Mouse (Mus musculus): Measurements from ENCODE around the gene Rbfox1. TPM values are rescaled to one million over a fixed set of nuclear protein-coding genes. Genes with fewer than 3 reads are reported as not detected.

The Rbfox1 gene
- total and polyA plus RNA-seq, 3 experiments, result not detected

GRCm38 (mm10) chr16:7193535-7193934 is 1308.4 kb downstream of the Rbfox1 start:
- TF ChIP-seq GATA1 (IDR thresholded peaks at IDR 0.05; ENCODE audit: borderline replicate concordance, low read length), result no peak
- no peak for TF ChIP-seq TAL1 (conservative IDR thresholded peaks at IDR 0.05; ENCODE audit: low read depth, low read length)
- no peak for TF ChIP-seq GATA2 (IDR thresholded peaks at IDR 0.05; ENCODE audit: borderline replicate concordance, low read depth, low read length)
- no peak for TF ChIP-seq CTCF (IDR thresholded peaks at IDR 0.05; ENCODE audit: low read depth, low read length)
- no peak for TF ChIP-seq POLR2AphosphoS5 (IDR thresholded peaks at IDR 0.05; ENCODE audit: insufficient replicate concordance, low read depth, low read length)
- Histone ChIP-seq H3K27me3 (ENCODE audit: insufficient read depth, low read length) (no peaks in the 10 kb centered on the region), H3K4me3 (ENCODE audit: low read depth, low read length) (no peak overlapping the region), H3K4me1 (ENCODE audit: insufficient read depth, low read depth, low read length) (no peaks in the 10 kb centered on the region), H3K9me3 (replicated peaks) (peaks cover 16% of the 10 kb centered on the region), H3K36me3 (replicated peaks) (no peaks in the 10 kb centered on the region)
- ATAC-seq (ENCODE audit: extremely low read depth, insufficient number of reproducible peaks, low FRiP score, poor library complexity, severe bottlenecking), result no peak
- DNase-seq (ENCODE audit: low spot score), result no peak

- no peak for ATAC-seq (ENCODE audit: extremely low read depth, insufficient number of reproducible peaks, low FRiP score, poor library complexity, severe bottlenecking)
- TF ChIP-seq CTCF (IDR thresholded peaks at IDR 0.05; ENCODE audit: low read depth, low read length) (no peak), TAL1 (conservative IDR thresholded peaks at IDR 0.05; ENCODE audit: low read depth, low read length) (no peak), GATA2 (IDR thresholded peaks at IDR 0.05; ENCODE audit: borderline replicate concordance, low read depth, low read length) (no peak), GATA1 (IDR thresholded peaks at IDR 0.05; ENCODE audit: borderline replicate concordance, low read length) (no peak), POLR2AphosphoS5 (IDR thresholded peaks at IDR 0.05; ENCODE audit: insufficient replicate concordance, low read depth, low read length) (no peak)
These were observed 1312.8 kb downstream of the Rbfox1 start for GRCm38 (mm10) chr16:7197953-7198352.

GRCm38 (mm10) chr16:7200239-7200638 is 1315.1 kb downstream of the Rbfox1 start:
- Histone ChIP-seq H3K36me3 (replicated peaks) (no peaks in the 10 kb centered on the region), H3K27me3 (ENCODE audit: insufficient read depth, low read length) (no peaks in the 10 kb centered on the region), H3K4me3 (ENCODE audit: low read depth, low read length) (no peak overlapping the region), H3K9me3 (replicated peaks) (peaks cover 9% of the 10 kb centered on the region; the same call in 1 of the 2 replicates), H3K4me1 (ENCODE audit: insufficient read depth, low read depth, low read length) (no peaks in the 10 kb centered on the region)
- ATAC-seq (ENCODE audit: extremely low read depth, insufficient number of reproducible peaks, low FRiP score, poor library complexity, severe bottlenecking), result no peak
- no peak for DNase-seq (ENCODE audit: low spot score)
- TF ChIP-seq TAL1 (conservative IDR thresholded peaks at IDR 0.05; ENCODE audit: low read depth, low read length), result no peak
- TF ChIP-seq POLR2AphosphoS5 (IDR thresholded peaks at IDR 0.05; ENCODE audit: insufficient replicate concordance, low read depth, low read length), result no peak
- TF ChIP-seq CTCF (IDR thresholded peaks at IDR 0.05; ENCODE audit: low read depth, low read length), result no peak
- TF ChIP-seq GATA1 (IDR thresholded peaks at IDR 0.05; ENCODE audit: borderline replicate concordance, low read length), result no peak
- no peak for TF ChIP-seq GATA2 (IDR thresholded peaks at IDR 0.05; ENCODE audit: borderline replicate concordance, low read depth, low read length)

More at GRCm38 (mm10) chr16:7197953-7198352, 1312.8 kb downstream of the Rbfox1 start:
- Histone ChIP-seq H3K36me3 (replicated peaks) (no peaks in the 10 kb centered on the region), H3K27me3 (ENCODE audit: insufficient read depth, low read length) (no peaks in the 10 kb centered on the region), H3K4me3 (ENCODE audit: low read depth, low read length) (no peak overlapping the region), H3K9me3 (replicated peaks) (peaks cover 11% of the 10 kb centered on the region), H3K4me1 (ENCODE audit: insufficient read depth, low read depth, low read length) (no peaks in the 10 kb centered on the region)
- DNase-seq (ENCODE audit: low spot score), result no peak

- ATAC-seq (ENCODE audit: extremely low read depth, insufficient number of reproducible peaks, low FRiP score, poor library complexity, severe bottlenecking) (no peak), DNase-seq (ENCODE audit: low spot score) (no peak)
- no peaks in the 10 kb centered on the region for H3K36me3 ChIP-seq (replicated peaks)
- no peaks in the 10 kb centered on the region for H3K4me1 ChIP-seq (ENCODE audit: insufficient read depth, low read depth, low read length)
- H3K27me3 ChIP-seq (ENCODE audit: insufficient read depth, low read length), result no peaks in the 10 kb centered on the region
- peaks cover 7% of the 10 kb centered on the region; the same call in 1 of the 2 replicates for H3K9me3 ChIP-seq (replicated peaks)
- no peak for TF ChIP-seq POLR2AphosphoS5 (IDR thresholded peaks at IDR 0.05; ENCODE audit: insufficient replicate concordance, low read depth, low read length)
- TF ChIP-seq TAL1 (conservative IDR thresholded peaks at IDR 0.05; ENCODE audit: low read depth, low read length), result no peak
- no peak for TF ChIP-seq GATA1 (IDR thresholded peaks at IDR 0.05; ENCODE audit: borderline replicate concordance, low read length)
- TF ChIP-seq GATA2 (IDR thresholded peaks at IDR 0.05; ENCODE audit: borderline replicate concordance, low read depth, low read length), result no peak
- no peak for TF ChIP-seq CTCF (IDR thresholded peaks at IDR 0.05; ENCODE audit: low read depth, low read length)
- no peak overlapping the region for H3K4me3 ChIP-seq (ENCODE audit: low read depth, low read length)
These were observed 1316.7 kb downstream of the Rbfox1 start for GRCm38 (mm10) chr16:7201816-7202215.

- TF ChIP-seq GATA2 (IDR thresholded peaks at IDR 0.05; ENCODE audit: borderline replicate concordance, low read depth, low read length), result no peak
- no peak for TF ChIP-seq CTCF (IDR thresholded peaks at IDR 0.05; ENCODE audit: low read depth, low read length)
- TF ChIP-seq POLR2AphosphoS5 (IDR thresholded peaks at IDR 0.05; ENCODE audit: insufficient replicate concordance, low read depth, low read length), result no peak
- TF ChIP-seq GATA1 (IDR thresholded peaks at IDR 0.05; ENCODE audit: borderline replicate concordance, low read length), result no peak
- no peak for TF ChIP-seq TAL1 (conservative IDR thresholded peaks at IDR 0.05; ENCODE audit: low read depth, low read length)
- 0 out of 2 replicates have a peak, but pooled peaks cover 4% of the 10 kb centered on the region for H3K9me3 ChIP-seq (replicated peaks)
- H3K4me1 ChIP-seq (ENCODE audit: insufficient read depth, low read depth, low read length), result no peaks in the 10 kb centered on the region
- no peaks in the 10 kb centered on the region for H3K27me3 ChIP-seq (ENCODE audit: insufficient read depth, low read length)
- H3K4me3 ChIP-seq (ENCODE audit: low read depth, low read length), result no peak overlapping the region
- H3K36me3 ChIP-seq (replicated peaks), result no peaks in the 10 kb centered on the region
- DNase-seq (ENCODE audit: low spot score) (no peak), ATAC-seq (ENCODE audit: extremely low read depth, insufficient number of reproducible peaks, low FRiP score, poor library complexity, severe bottlenecking) (no peak)
These were observed 1321.2 kb downstream of the Rbfox1 start for GRCm38 (mm10) chr16:7206116-7206900.

- ATAC-seq (ENCODE audit: extremely low read depth, insufficient number of reproducible peaks, low FRiP score, poor library complexity, severe bottlenecking) (no peak), DNase-seq (ENCODE audit: low spot score) (no peak)
- Histone ChIP-seq H3K4me1 (ENCODE audit: insufficient read depth, low read depth, low read length) (no peaks in the 10 kb centered on the region), H3K27me3 (ENCODE audit: insufficient read depth, low read length) (no peaks in the 10 kb centered on the region), H3K36me3 (replicated peaks) (no peaks in the 10 kb centered on the region), H3K9me3 (replicated peaks) (0 out of 2 replicates have a peak, but pooled peaks cover 2% of the 10 kb centered on the region), H3K4me3 (ENCODE audit: low read depth, low read length) (no peak overlapping the region)
- no peak for TF ChIP-seq GATA1 (IDR thresholded peaks at IDR 0.05; ENCODE audit: borderline replicate concordance, low read length)
- TF ChIP-seq CTCF (IDR thresholded peaks at IDR 0.05; ENCODE audit: low read depth, low read length), result no peak
- no peak for TF ChIP-seq POLR2AphosphoS5 (IDR thresholded peaks at IDR 0.05; ENCODE audit: insufficient replicate concordance, low read depth, low read length)
- TF ChIP-seq GATA2 (IDR thresholded peaks at IDR 0.05; ENCODE audit: borderline replicate concordance, low read depth, low read length), result no peak
- no peak for TF ChIP-seq TAL1 (conservative IDR thresholded peaks at IDR 0.05; ENCODE audit: low read depth, low read length)
These were observed 1322.4 kb downstream of the Rbfox1 start for GRCm38 (mm10) chr16:7207599-7207998.
